Mouse (Mus musculus) ES-E14 (cell line): ENCODE measurements around the gene Vmn1r119. TPM values are rescaled to one million over a fixed set of nuclear protein-coding genes. Genes with fewer than 3 reads are reported as not detected.
"Not testable (repeated sequence)": the region's sequence is repeated elsewhere in the genome, so short reads cannot be mapped to it uniquely, and the experiment has no call there.

Experiments
- DNase-seq: peaks from one replicate; pipeline ENCODE4 v3.0.0-alpha.2; 2013; ENCODE audit warnings: low read depth, low spot score
- H3K27ac ChIP-seq: 2 replicates; pipeline ENCODE4 v1.5.1; 2012; ENCODE audit warnings: low read depth, mild to moderate bottlenecking, low read length, moderate library complexity, mixed read lengths; ENCODE audit not compliant: poor library complexity, insufficient read depth, severe bottlenecking
- H3K36me3 ChIP-seq: 2 replicates; pipeline ENCODE4 v1.6.1; 2012; ENCODE audit warnings: mild to moderate bottlenecking, low read length, moderate library complexity, mixed read lengths; ENCODE audit not compliant: control insufficient read depth, poor library complexity, insufficient read depth, severe bottlenecking
- H3K4me1 ChIP-seq, 2 experiments: fragments of 150-350 bp in 1 of 2; sonication (generic) in 1 of 2; 2 replicates each; pipeline ENCODE4 v1.6.1; 2012; ENCODE audit warnings: low read length in 2 of 2, mild to moderate bottlenecking in 1 of 2, mixed read lengths in 1 of 2; ENCODE audit not compliant: control insufficient read depth in 2 of 2, insufficient read depth in 2 of 2, poor library complexity in 1 of 2
- H3K4me3 ChIP-seq, 2 experiments: fragments of 150-350 bp in 1 of 2; sonication (generic) in 1 of 2; 2 replicates each; pipeline ENCODE4 v1.5.1; 2012; ENCODE audit warnings: low read length in 2 of 2, low read depth in 1 of 2, mild to moderate bottlenecking in 1 of 2, mixed read lengths in 1 of 2; ENCODE audit not compliant: insufficient read depth in 1 of 2, poor library complexity in 1 of 2, severe bottlenecking in 1 of 2
- H3K9ac ChIP-seq: 2 replicates; pipeline ENCODE4 v1.6.1; 2012; ENCODE audit warnings: low read depth, mild to moderate bottlenecking, low read length, mixed read lengths; ENCODE audit not compliant: poor library complexity, insufficient read depth, severe bottlenecking
- H3K9me3 ChIP-seq: fragments of 150-350 bp; sonication (generic); 2 replicates; pipeline ENCODE4 v1.6.1; 2012; ENCODE audit warnings: low read depth, mild to moderate bottlenecking, low read length; ENCODE audit not compliant: control insufficient read depth, insufficient read depth
- in situ Hi-C, 2 experiments: fragments of 600-800 bp; cut with MboI; formaldehyde crosslinking; loops; one replicate each; pipeline ENCODE4 v1.15.1; 2025; ENCODE audit warnings: low sequenced_read_pairs in 2 of 2, inconsistent platforms in 1 of 2; ENCODE audit not compliant: unreplicated experiment in 2 of 2
- total RNA-seq: library from RNA; depleted of rRNA; stranded (reverse); fragments of 300-350 nt; gene quantifications from 2 replicates; pipeline ENCODE4 v1.2.3, GENCODE M21; 2012; rRNA removed

Gene Vmn1r119
- not detected in 2 replicates for total RNA-seq

DNA sequence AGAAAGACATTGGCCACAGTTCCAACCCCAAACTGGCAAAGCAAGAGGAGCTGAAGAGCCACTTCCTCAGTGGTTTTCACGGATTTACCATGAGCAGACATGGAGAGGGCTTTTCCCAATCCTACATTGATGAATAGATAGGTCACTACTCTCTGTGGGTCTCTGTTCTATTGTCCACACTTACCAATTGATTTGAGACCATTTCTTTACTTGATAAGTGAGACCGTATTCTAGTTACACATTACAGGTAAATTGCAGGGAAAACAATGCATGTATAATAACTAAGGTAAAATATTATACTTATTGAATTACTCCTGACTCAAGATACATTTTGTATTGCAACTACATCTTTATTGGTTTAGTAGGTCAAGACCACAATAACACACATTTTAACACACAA is at the start of gene Vmn1r119:
TSS of gene Vmn1r119 (minus strand) at position 101 of the 400 bp plus-strand sequence.
- in situ Hi-C loops, H3K4me3 ChIP-seq, H3K9me3 ChIP-seq, H3K4me1 ChIP-seq, H3K9ac ChIP-seq, H3K36me3 ChIP-seq, H3K27ac ChIP-seq, DNase-seq: not testable (repeated sequence)

DNA sequence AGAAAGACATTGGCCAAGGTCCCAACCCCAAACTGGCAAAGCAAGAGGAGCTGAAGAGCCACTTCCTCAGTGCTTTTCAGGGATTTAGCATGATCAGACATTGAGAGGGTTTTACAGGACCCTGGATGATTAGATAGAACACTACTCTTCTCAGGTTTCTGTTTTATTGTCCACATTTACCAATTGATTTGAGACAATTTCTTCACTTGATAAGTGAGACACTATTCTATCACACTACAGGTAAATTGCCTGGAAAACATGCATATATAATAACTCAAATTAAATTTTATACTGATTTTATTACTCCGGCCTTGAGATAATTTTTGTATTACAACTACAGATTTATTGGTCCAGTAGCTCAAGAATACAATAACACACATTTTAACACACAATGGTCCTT is 41.4 kb upstream of the Vmn1r119 start, which contains the start of gene Vmn1r120:
TSS of gene Vmn1r120 (minus strand) at position 101 of the 400 bp plus-strand sequence.
- H3K9me3 ChIP-seq, H3K9ac ChIP-seq, in situ Hi-C loops, H3K4me3 ChIP-seq, H3K36me3 ChIP-seq, DNase-seq, H3K4me1 ChIP-seq, H3K27ac ChIP-seq: not testable (repeated sequence)

Other genes with a start within 250 kb of the Vmn1r119 start
- gene Vmn1r112, start 241.3 kb downstream of the Vmn1r119 start, total RNA-seq: not detected in 2 replicates
- gene Vmn1r113, start 225.2 kb downstream of the Vmn1r119 start, total RNA-seq: not detected in 2 replicates
- not detected in 2 replicates for gene Vmn1r114, start 200.3 kb downstream of the Vmn1r119 start, total RNA-seq
- not detected in 2 replicates for gene Vmn1r115, start 167.5 kb downstream of the Vmn1r119 start, total RNA-seq
- not detected in 2 replicates for gene Vmn1r116, start 140.2 kb downstream of the Vmn1r119 start, total RNA-seq
- not detected in 2 replicates for gene Vmn1r117, start 128.3 kb downstream of the Vmn1r119 start, total RNA-seq
- not detected in 2 replicates for gene Vmn1r118, start 100.1 kb downstream of the Vmn1r119 start, total RNA-seq
- not detected in 2 replicates for gene Vmn1r120, start 41.3 kb upstream of the Vmn1r119 start, total RNA-seq
- not detected in 2 replicates for gene Vmn1r121, start 86.1 kb upstream of the Vmn1r119 start, total RNA-seq
- gene Vmn1r122, start 121.7 kb upstream of the Vmn1r119 start, total RNA-seq: not detected in 2 replicates
- gene Vmn1r123, start 149.7 kb upstream of the Vmn1r119 start, total RNA-seq: not detected in 2 replicates
- 0.18 TPM in 1 of 2 replicates, not detected in the other for gene Gm5157, start 178.0 kb upstream of the Vmn1r119 start, total RNA-seq
- gene Vmn1r124, start 248.2 kb upstream of the Vmn1r119 start, total RNA-seq: not detected in 2 replicates